Comparison of ENCODE assay signal across 8 mouse cellular contexts in genomic region chr12:21075731-21076130, GRCm38 (mm10).
DNase-seq lines count a peak whose midpoint lies in the region.
"Not testable (repeated sequence)": the region's sequence is repeated elsewhere in the genome, so short reads cannot be mapped to it uniquely, and the experiment has no call there.

No protein-coding gene starts in this region.

- intact Hi-C loops in gastrocnemius, postnatal 36 days (cut with DNase I): loop anchor here (5.0 kb wide), 1 partner anchor 152 kb away; no protein-coding TSS in a partner anchor
- intact Hi-C loops in left cerebral cortex, postnatal 14 days (cut with DNase I): not testable (repeated sequence)

- DNase-seq in 3T3-L1 (ENCODE audit: low read depth, low spot score): peak; percentile 80
- DNase-seq in adrenal gland, postnatal 10 days: peak; percentile 85
- peak; percentile 71 for DNase-seq in embryo, embryonic 10.5 days (ENCODE audit: low spot score)
- peak; percentile 45 to 67 for DNase-seq in gastrocnemius, postnatal 36 days
- peak; percentile 86 for DNase-seq in kidney, adult 9 months
- peak; percentile 87 to 89 for DNase-seq in left cerebral cortex, postnatal 14 days (ENCODE audit: low spot score in 2 of 2)
- peak; percentile 60 for DNase-seq in naive thymus-derived CD4-positive, alpha-beta T cell, adult 2 months (ENCODE audit: low read depth)
- DNase-seq in spleen, postnatal 14 days (ENCODE audit: low spot score in 2 of 2): peak; percentile 24 to 64

Comparison
In these comparisons a context has a peak if more than half of its experiments do, and no peak if none do; other contexts are left out.
1. Peak in every context shown above with its lines: DNase-seq.